In genomic region chr3:138783859-138784640, GRCm38 (mm10) we compare ENCODE assay signal across 10 mouse cellular contexts. TPM values are rescaled to one million over a fixed set of nuclear protein-coding genes. Genes with fewer than 3 reads are reported as not detected.
DNase-seq lines count a peak whose midpoint lies in the region; ATAC-seq lines count a peak whose summit lies in the region.
"Had no signal": no experiment of that assay in that cellular context is flagged by ENCODE, and none has a peak within 500 bp of the region (broad histone marks: within the 10 kb centered on the region; RNA-seq: fewer than 3 reads in every experiment).

No protein-coding gene starts in this region.

- H3K4me3 ChIP-seq in forebrain, embryonic 15.5 days = no peak overlapping the region
- no peak overlapping the region for H3K4me3 ChIP-seq in forebrain, embryonic 10.5 days
- H3K4me3 ChIP-seq in neural tube, embryonic 13.5 days = no peak overlapping the region
- no peak overlapping the region for H3K4me3 ChIP-seq in heart, embryonic 10.5 days
- H3K4me3 ChIP-seq: heart, embryonic 15.5 days had no signal

- H3K36me3 ChIP-seq in forebrain, embryonic 15.5 days = no peaks in the 10 kb centered on the region
- H3K36me3 ChIP-seq in forebrain, embryonic 10.5 days (replicated peaks) = peaks cover 5% of the 10 kb centered on the region; the same call in 1 of the 2 replicates
- H3K36me3 ChIP-seq in neural tube, embryonic 13.5 days = no peaks in the 10 kb centered on the region
- H3K36me3 ChIP-seq in heart, embryonic 10.5 days = no peaks in the 10 kb centered on the region
- H3K36me3 ChIP-seq: heart, embryonic 15.5 days had no signal

- H3K27me3 ChIP-seq in forebrain, embryonic 15.5 days = no peaks in the 10 kb centered on the region
- no peaks in the 10 kb centered on the region for H3K27me3 ChIP-seq in forebrain, embryonic 10.5 days (ENCODE audit: poor library complexity, severe bottlenecking)
- no peaks in the 10 kb centered on the region for H3K27me3 ChIP-seq in neural tube, embryonic 13.5 days
- no peaks in the 10 kb centered on the region for H3K27me3 ChIP-seq in heart, embryonic 10.5 days (ENCODE audit: insufficient read depth, poor library complexity, severe bottlenecking)
- H3K27me3 ChIP-seq: heart, embryonic 15.5 days had no signal

- intact Hi-C loops in gastrocnemius, postnatal 14 days (cut with DNase I; ENCODE audit: low total_unique reads) = no loop called here

- H3K4me1 ChIP-seq in forebrain, embryonic 15.5 days = peaks cover 54% of the 10 kb centered on the region
- peaks cover 50% of the 10 kb centered on the region for H3K4me1 ChIP-seq in forebrain, embryonic 10.5 days
- H3K4me1 ChIP-seq in neural tube, embryonic 13.5 days (replicated peaks) = peaks cover 64% of the 10 kb centered on the region
- peaks cover 33% of the 10 kb centered on the region for H3K4me1 ChIP-seq in heart, embryonic 10.5 days

- ATAC-seq in forebrain, embryonic 15.5 days (replicated peaks) = peak; percentile 74
- peak; percentile 34; the same call in 1 of the 2 replicates for ATAC-seq in neural tube, embryonic 13.5 days (ENCODE audit: low read depth)

- WGBS in forebrain, embryonic 15.5 days = 63% methylated on average over 19 of the region's 19 CpGs
- 91% methylated on average over 19 of the region's 19 CpGs for WGBS in forebrain, embryonic 10.5 days
- WGBS in neural tube, embryonic 13.5 days = 73% methylated on average over 19 of the region's 19 CpGs
- 87% methylated on average over 19 of the region's 19 CpGs for WGBS in heart, embryonic 10.5 days

- H3K9me3 ChIP-seq in forebrain, embryonic 15.5 days = no peaks in the 10 kb centered on the region
- no peaks in the 10 kb centered on the region; the same call in 1 of the 2 replicates for H3K9me3 ChIP-seq in forebrain, embryonic 10.5 days
- H3K9me3 ChIP-seq in neural tube, embryonic 13.5 days = no peaks in the 10 kb centered on the region
- H3K9me3 ChIP-seq in heart, embryonic 10.5 days = no peaks in the 10 kb centered on the region
- H3K9me3 ChIP-seq: heart, embryonic 15.5 days had no signal

- H3K4me2 ChIP-seq in forebrain, embryonic 15.5 days (replicated peaks) = no peak overlapping the region; the same call in 1 of the 2 replicates
- no peak overlapping the region for H3K4me2 ChIP-seq in neural tube, embryonic 13.5 days
- H3K4me2 ChIP-seq: heart, embryonic 15.5 days had no signal

- no peak overlapping the region for H3K9ac ChIP-seq in forebrain, embryonic 15.5 days (replicated peaks)
- no peak overlapping the region for H3K9ac ChIP-seq in neural tube, embryonic 13.5 days
- H3K9ac ChIP-seq: heart, embryonic 15.5 days had no signal

- H3K27ac ChIP-seq in forebrain, embryonic 15.5 days (replicated peaks) = peak overlapping the region; percentile 47
- no peak overlapping the region for H3K27ac ChIP-seq in forebrain, embryonic 10.5 days
- peak overlapping the region; percentile 25 for H3K27ac ChIP-seq in neural tube, embryonic 13.5 days (replicated peaks)
- H3K27ac ChIP-seq in heart, embryonic 10.5 days = no peak overlapping the region
- H3K27ac ChIP-seq: heart, embryonic 15.5 days; kidney, postnatal 0 days had no signal

- no peak for DNase-seq in forebrain, embryonic 10.5 days (ENCODE audit: extremely low spot score, low spot score)
- DNase-seq in neural tube, embryonic 10.5 days (ENCODE audit: extremely low spot score, low spot score) = no peak
- DNase-seq in gastrocnemius, postnatal 14 days = peak; percentile 62
- DNase-seq in skeletal muscle tissue, adult 2 months (ENCODE audit: low read depth, low spot score) = peak; percentile 30
- no peak for DNase-seq in thymus, adult 18-20 months
- DNase-seq in heart, embryonic 10.5 days (ENCODE audit: low spot score) = no peak

RNA-seq across cellular contexts. Expression of gene Tspan5, which starts 42.1 kb away (rescaled TPM):
- polyA plus RNA-seq in forebrain, embryonic 15.5 days (2015; fragmentation: Nextera tagmentation; extraction: Ambion mirVana) = 89.1 and 104 TPM in 2 replicates
- 25.3 and 25.7 TPM in 2 replicates for polyA plus RNA-seq in forebrain, embryonic 10.5 days (2016; fragmentation: Nextera tagmentation; extraction: Ambion mirVana)
- polyA plus RNA-seq in neural tube, embryonic 13.5 days (2015; fragmentation: Nextera tagmentation; extraction: Ambion mirVana) = 101 and 102 TPM in 2 replicates
- 1 to 10 TPM; 7.0 to 9.1 TPM for total RNA-seq in gastrocnemius, postnatal 14 days (2021)
- 13.6 and 15.0 TPM in 2 replicates for polyA plus RNA-seq in heart, embryonic 10.5 days (2016; fragmentation: Nextera tagmentation; extraction: Ambion mirVana)

Comparison
In these comparisons a context has a peak if more than half of its experiments do, and no peak if none do; other contexts are left out.
1. H3K27ac ChIP-seq: peak in forebrain, embryonic 15.5 days (single experiment) and neural tube, embryonic 13.5 days (single experiment); none in forebrain, embryonic 10.5 days (single experiment) and heart, embryonic 10.5 days (single experiment).
2. DNase-seq: peak in gastrocnemius, postnatal 14 days (single experiment) and skeletal muscle tissue, adult 2 months (single experiment); none in forebrain, embryonic 10.5 days (single experiment), neural tube, embryonic 10.5 days (single experiment), thymus, adult 18-20 months (0 of 2) and heart, embryonic 10.5 days (single experiment).